Mouse (Mus musculus): ENCODE measurements around the gene Ctdspl. TPM values are rescaled to one million over a fixed set of nuclear protein-coding genes. Genes with fewer than 3 reads are reported as not detected.

Ctdspl gene
- total RNA-seq, 1 experiment: 2.9 TPM

- H3K36me3 ChIP-seq (ENCODE audit: control insufficient read depth, insufficient read depth, low read length, poor library complexity, severe bottlenecking): no peaks in the 10 kb centered on the region
- in situ Hi-C loops (cut with MboI; ENCODE audit: low sequenced_read_pairs in 2 of 2, unreplicated experiment in 2 of 2): no loop called here
- H3K4me1 ChIP-seq (ENCODE audit: control insufficient read depth in 2 of 2, insufficient read depth in 2 of 2, low read length in 2 of 2, poor library complexity in 1 of 2): peaks cover 0 to 6% of the 10 kb centered on the region in 2 experiments; a peak in 1 of 4 replicates
- no peak overlapping the region for H3K4me3 ChIP-seq (ENCODE audit: insufficient read depth in 1 of 2, low read depth in 1 of 2, low read length in 2 of 2, poor library complexity in 1 of 2, severe bottlenecking in 1 of 2)
- no peak overlapping the region for H3K9ac ChIP-seq (ENCODE audit: insufficient read depth, low read depth, low read length, poor library complexity, severe bottlenecking)
- H3K9me3 ChIP-seq (ENCODE audit: control insufficient read depth, insufficient read depth, low read depth, low read length): no peaks in the 10 kb centered on the region
- H3K27ac ChIP-seq (ENCODE audit: insufficient read depth, low read depth, low read length, poor library complexity, severe bottlenecking): no peak overlapping the region
- no peak for DNase-seq (ENCODE audit: low read depth, low spot score)
- TF ChIP-seq HCFC1 (IDR thresholded peaks at IDR 0.05; ENCODE audit: borderline replicate concordance, insufficient read depth, low read length) (no peak), MAFK (IDR thresholded peaks at IDR 0.05; ENCODE audit: insufficient read depth, low read depth, low read length) (no peak), ZC3H11A (IDR thresholded peaks at IDR 0.05; ENCODE audit: borderline replicate concordance, low read depth, low read length) (no peak), CHD2 (IDR thresholded peaks at IDR 0.05; ENCODE audit: low read depth, low read length) (no peak), ZNF384 (IDR thresholded peaks at IDR 0.05; ENCODE audit: low read depth, low read length) (no peak)
Measured at GRCm38 (mm10) chr9:118952180-118952579, 25.9 kb downstream of the Ctdspl start.

- Histone ChIP-seq H3K36me3 (ENCODE audit: control insufficient read depth, insufficient read depth, low read length, poor library complexity, severe bottlenecking) (no peaks in the 10 kb centered on the region), H3K27ac (ENCODE audit: insufficient read depth, low read depth, low read length, poor library complexity, severe bottlenecking) (no peak overlapping the region), H3K9ac (ENCODE audit: insufficient read depth, low read depth, low read length, poor library complexity, severe bottlenecking) (no peak overlapping the region), H3K4me1 (ENCODE audit: control insufficient read depth in 2 of 2, insufficient read depth in 2 of 2, low read length in 2 of 2, poor library complexity in 1 of 2) (peaks cover 0 to 6% of the 10 kb centered on the region in 2 experiments; a peak in 1 of 4 replicates), H3K4me3 (ENCODE audit: insufficient read depth in 1 of 2, low read depth in 1 of 2, low read length in 2 of 2, poor library complexity in 1 of 2, severe bottlenecking in 1 of 2) (no peak overlapping the region), H3K9me3 (ENCODE audit: control insufficient read depth, insufficient read depth, low read depth, low read length) (no peaks in the 10 kb centered on the region)
- DNase-seq (ENCODE audit: low read depth, low spot score): no peak
- TF ChIP-seq ZC3H11A (IDR thresholded peaks at IDR 0.05; ENCODE audit: borderline replicate concordance, low read depth, low read length) (no peak), CHD2 (IDR thresholded peaks at IDR 0.05; ENCODE audit: low read depth, low read length) (no peak), ZNF384 (IDR thresholded peaks at IDR 0.05; ENCODE audit: low read depth, low read length) (no peak), HCFC1 (IDR thresholded peaks at IDR 0.05; ENCODE audit: borderline replicate concordance, insufficient read depth, low read length) (no peak), MAFK (IDR thresholded peaks at IDR 0.05; ENCODE audit: insufficient read depth, low read depth, low read length) (no peak)
- in situ Hi-C loops (cut with MboI; ENCODE audit: low sequenced_read_pairs in 2 of 2, unreplicated experiment in 2 of 2): no loop called here
Measured at GRCm38 (mm10) chr9:118953465-118954194, 27.4 kb downstream of the Ctdspl start.

GRCm38 (mm10) chr9:118958802-118959201 lies 32.5 kb downstream of the Ctdspl start:
- H3K9ac ChIP-seq (ENCODE audit: insufficient read depth, low read depth, low read length, poor library complexity, severe bottlenecking): no peak overlapping the region
- H3K27ac ChIP-seq (ENCODE audit: insufficient read depth, low read depth, low read length, poor library complexity, severe bottlenecking): no peak overlapping the region
- TF ChIP-seq HCFC1 (IDR thresholded peaks at IDR 0.05; ENCODE audit: borderline replicate concordance, insufficient read depth, low read length): no peak
- TF ChIP-seq ZC3H11A (IDR thresholded peaks at IDR 0.05; ENCODE audit: borderline replicate concordance, low read depth, low read length): no peak
- TF ChIP-seq CHD2 (IDR thresholded peaks at IDR 0.05; ENCODE audit: low read depth, low read length): no peak
- no peak for TF ChIP-seq ZNF384 (IDR thresholded peaks at IDR 0.05; ENCODE audit: low read depth, low read length)
- TF ChIP-seq MAFK (IDR thresholded peaks at IDR 0.05; ENCODE audit: insufficient read depth, low read depth, low read length): no peak
- in situ Hi-C loops (cut with MboI; ENCODE audit: low sequenced_read_pairs in 2 of 2, unreplicated experiment in 2 of 2): no loop called here
- H3K9me3 ChIP-seq (ENCODE audit: control insufficient read depth, insufficient read depth, low read depth, low read length): no peaks in the 10 kb centered on the region
- H3K4me1 ChIP-seq (ENCODE audit: control insufficient read depth in 2 of 2, insufficient read depth in 2 of 2, low read length in 2 of 2, poor library complexity in 1 of 2): peaks cover 0 to 4% of the 10 kb centered on the region in 2 experiments; a peak in 1 of 4 replicates
- H3K4me3 ChIP-seq (ENCODE audit: insufficient read depth in 1 of 2, low read depth in 1 of 2, low read length in 2 of 2, poor library complexity in 1 of 2, severe bottlenecking in 1 of 2): no peak overlapping the region
- DNase-seq (ENCODE audit: low read depth, low spot score): no peak
- no peaks in the 10 kb centered on the region for H3K36me3 ChIP-seq (ENCODE audit: control insufficient read depth, insufficient read depth, low read length, poor library complexity, severe bottlenecking)

DNA sequence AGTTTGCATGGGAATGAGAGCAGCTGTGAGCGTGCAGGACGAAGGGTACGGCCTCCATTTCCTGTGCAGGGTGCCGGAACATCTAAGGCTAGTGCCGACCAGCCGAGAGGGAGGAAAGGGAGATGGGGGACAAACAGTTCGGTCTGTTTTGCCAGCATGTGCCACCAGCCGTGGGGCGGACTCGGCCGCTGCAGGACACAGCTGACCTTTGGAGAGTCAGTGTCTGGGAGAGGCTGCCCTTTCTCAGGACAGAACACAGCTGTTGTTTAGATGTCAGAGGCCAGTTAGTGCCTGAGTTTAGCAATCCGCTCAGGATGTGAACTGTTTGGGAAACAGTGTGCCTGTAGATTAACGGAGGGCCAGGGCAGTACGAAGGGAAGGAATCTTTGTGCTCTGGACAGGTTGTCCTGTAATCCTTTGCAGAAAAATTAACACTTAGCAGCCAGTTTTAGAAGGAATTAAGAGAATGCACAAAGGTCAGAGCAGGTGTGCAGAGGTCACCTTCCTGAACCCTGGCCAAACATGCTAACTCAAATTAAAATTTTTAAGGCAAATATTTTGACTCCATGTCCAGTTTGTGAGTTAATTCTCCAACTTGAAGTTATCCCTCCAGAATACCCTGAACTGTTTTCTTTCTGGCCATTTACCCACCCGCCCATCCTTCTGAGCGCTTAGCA lies 34.3 kb downstream of the Ctdspl start:
- in situ Hi-C loops (cut with MboI; ENCODE audit: low sequenced_read_pairs in 2 of 2, unreplicated experiment in 2 of 2): no loop called here
- Histone ChIP-seq H3K27ac (ENCODE audit: insufficient read depth, low read depth, low read length, poor library complexity, severe bottlenecking) (no peak overlapping the region), H3K9ac (ENCODE audit: insufficient read depth, low read depth, low read length, poor library complexity, severe bottlenecking) (peak overlapping the region; percentile 27; the same call in 1 of the 2 replicates), H3K9me3 (ENCODE audit: control insufficient read depth, insufficient read depth, low read depth, low read length) (no peaks in the 10 kb centered on the region), H3K4me3 (ENCODE audit: insufficient read depth in 1 of 2, low read depth in 1 of 2, low read length in 2 of 2, poor library complexity in 1 of 2, severe bottlenecking in 1 of 2) (peak overlapping the region; percentile 12 to 32; a peak in 3 of 4 replicates), H3K4me1 (ENCODE audit: control insufficient read depth in 2 of 2, insufficient read depth in 2 of 2, low read length in 2 of 2, poor library complexity in 1 of 2) (peaks cover 0 to 4% of the 10 kb centered on the region in 2 experiments; a peak in 1 of 4 replicates), H3K36me3 (ENCODE audit: control insufficient read depth, insufficient read depth, low read length, poor library complexity, severe bottlenecking) (no peaks in the 10 kb centered on the region)
- TF ChIP-seq MAFK (IDR thresholded peaks at IDR 0.05; ENCODE audit: insufficient read depth, low read depth, low read length) (no peak), HCFC1 (IDR thresholded peaks at IDR 0.05; ENCODE audit: borderline replicate concordance, insufficient read depth, low read length) (no peak), CHD2 (IDR thresholded peaks at IDR 0.05; ENCODE audit: low read depth, low read length) (no peak)
- no peak for DNase-seq (ENCODE audit: low read depth, low spot score)
